Mouse (Mus musculus): ENCODE measurements around the gene Lsm7. TPM values are rescaled to one million over a fixed set of nuclear protein-coding genes. Genes with fewer than 3 reads are reported as not detected.
"Not testable (repeated sequence)": the region's sequence is repeated elsewhere in the genome, so short reads cannot be mapped to it uniquely, and the experiment has no call there.

Lsm7 gene
- total RNA-seq, 2 experiments from 2014 or later = 210 to 439 TPM

DNA sequence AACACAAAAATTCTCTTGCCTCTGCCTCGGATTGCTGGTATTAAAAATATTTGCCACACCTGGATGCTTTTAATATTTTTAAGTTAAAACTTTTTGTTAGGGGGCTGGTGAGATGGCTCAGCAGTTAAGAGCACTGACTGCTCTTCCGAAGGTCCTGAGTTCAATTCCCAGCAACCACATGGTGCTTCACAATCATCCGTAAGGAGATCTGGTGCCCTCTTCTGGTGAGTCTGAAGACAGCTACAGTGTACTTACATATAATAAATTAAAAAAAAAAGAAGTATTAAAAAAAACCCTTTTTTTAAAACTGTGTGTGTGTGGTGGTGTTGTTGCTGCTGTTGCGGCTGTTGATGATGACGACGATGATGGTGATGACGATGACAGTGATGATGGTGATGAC lies 37.1 kb downstream of the Lsm7 start:
- ATAC-seq (replicated peaks; ENCODE audit: poor library complexity, severe bottlenecking) = not testable (repeated sequence)

DNA sequence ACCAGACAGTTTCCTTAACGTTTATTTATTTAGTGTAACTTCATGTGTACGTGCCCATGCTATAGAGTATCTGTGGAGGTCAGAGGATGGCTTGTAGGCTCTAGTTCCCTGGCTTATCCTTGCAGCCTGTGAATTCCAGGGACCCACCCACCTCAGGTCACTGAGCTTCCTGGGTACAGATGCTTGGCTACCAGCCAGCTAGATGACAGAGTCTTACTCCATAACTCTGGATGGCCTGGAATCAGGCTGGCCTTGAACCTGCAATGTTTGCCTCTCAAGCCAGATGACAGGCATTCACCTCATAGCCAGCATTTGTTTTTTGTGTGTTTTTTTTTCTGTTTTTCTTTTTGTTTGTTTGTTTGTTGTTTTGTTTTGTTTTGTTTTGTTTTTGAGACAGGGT lies 37.8 kb downstream of the Lsm7 start:
- ATAC-seq (replicated peaks; ENCODE audit: poor library complexity, severe bottlenecking) = no peak

DNA sequence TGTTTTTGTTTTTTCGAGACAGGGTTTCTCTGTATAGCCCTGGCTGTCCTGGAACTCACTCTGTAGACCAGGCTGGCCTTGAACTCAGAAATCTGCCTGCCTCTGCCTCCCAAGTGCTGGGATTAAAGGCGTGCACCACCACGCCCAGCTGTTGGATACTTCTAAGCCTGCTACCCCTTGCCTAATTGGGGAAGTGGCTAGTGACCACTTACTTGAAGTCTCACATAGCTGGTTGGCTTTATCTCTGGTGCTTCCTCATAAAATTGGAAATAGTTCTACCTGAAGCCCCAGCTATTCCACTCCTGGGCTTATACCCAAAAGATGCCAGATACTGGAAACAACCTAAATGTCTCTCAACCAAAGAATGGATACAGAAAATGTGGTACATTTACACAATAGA lies 38.7 kb downstream of the Lsm7 start:
- ATAC-seq (replicated peaks; ENCODE audit: poor library complexity, severe bottlenecking) = peak; percentile 82

DNA sequence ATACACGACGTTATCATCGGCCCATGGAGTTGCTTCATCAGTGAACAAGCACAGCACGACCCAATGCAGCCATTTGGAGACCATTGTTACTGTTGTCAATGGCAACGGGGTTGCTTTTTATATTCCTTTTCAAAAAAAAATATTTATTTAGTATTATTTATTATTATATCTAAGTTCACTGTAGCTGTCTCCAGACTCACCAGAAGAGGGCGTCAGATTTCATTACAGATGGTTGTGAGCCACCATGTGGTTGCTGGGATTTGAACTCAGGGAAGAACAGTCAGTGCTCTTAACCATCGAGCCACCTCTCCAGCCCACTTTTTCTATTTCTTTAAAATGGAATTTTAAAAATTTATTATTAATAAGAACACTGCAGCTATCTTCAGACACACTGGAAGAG lies 40.2 kb downstream of the Lsm7 start:
- no peak for ATAC-seq (replicated peaks; ENCODE audit: poor library complexity, severe bottlenecking)

DNA sequence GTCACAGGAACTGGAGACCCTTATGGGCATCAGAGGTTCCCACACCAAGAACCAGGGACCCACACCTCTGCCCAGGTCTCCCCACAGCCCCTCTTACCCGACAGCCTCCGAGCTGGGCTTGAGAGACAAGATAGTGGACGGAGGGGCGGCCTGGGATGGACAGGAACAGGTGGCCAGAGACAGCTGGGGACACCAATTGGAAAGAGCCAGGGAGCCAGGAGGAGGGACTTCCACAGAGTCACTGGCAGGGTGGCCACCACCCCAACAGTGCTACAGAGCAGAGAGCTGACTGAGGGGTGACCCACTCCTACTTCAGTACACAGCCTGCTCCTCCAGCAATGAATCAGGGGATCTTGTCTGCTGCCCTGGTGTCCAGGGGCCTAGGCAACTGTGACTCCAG lies 41.6 kb downstream of the Lsm7 start, which contains the start of gene Jsrp1:
Gene Jsrp1, minus strand, starts transcription at position 133 of the 400 bp plus-strand sequence.
- ATAC-seq (replicated peaks; ENCODE audit: poor library complexity, severe bottlenecking) = no peak

DNA sequence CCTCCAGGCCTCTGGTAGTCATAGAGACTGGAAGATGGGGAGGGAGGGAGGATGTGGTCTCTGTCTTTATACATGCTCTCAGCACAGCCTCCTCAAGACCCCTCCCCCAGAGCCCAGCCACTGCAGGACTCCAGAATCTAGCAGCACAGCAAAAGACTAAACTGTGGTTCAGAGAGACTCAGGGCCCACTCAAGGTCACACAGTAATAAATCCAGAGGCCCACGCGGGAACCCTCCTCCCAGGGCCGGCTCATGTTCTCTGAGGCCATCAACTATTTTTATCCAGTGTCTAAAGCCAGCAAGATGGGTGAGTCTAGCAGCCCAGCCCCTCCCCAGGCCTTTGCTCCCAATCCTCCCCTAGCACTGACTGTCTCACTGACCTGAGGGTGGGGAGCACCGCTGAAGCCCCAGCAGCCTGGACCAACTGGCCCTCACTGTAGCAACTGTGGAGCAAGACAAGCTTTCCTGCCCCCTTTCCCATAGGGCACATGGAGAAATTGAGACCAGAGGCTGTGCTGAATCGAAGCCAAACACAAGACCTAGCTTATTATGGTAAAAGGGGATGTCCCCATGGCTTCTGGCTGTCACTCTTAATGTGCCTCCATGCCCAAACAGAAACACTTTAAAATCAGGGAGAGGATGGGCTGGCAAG lies 42.5 kb downstream of the Lsm7 start:
- ATAC-seq (replicated peaks; ENCODE audit: poor library complexity, severe bottlenecking) = no peak

DNA sequence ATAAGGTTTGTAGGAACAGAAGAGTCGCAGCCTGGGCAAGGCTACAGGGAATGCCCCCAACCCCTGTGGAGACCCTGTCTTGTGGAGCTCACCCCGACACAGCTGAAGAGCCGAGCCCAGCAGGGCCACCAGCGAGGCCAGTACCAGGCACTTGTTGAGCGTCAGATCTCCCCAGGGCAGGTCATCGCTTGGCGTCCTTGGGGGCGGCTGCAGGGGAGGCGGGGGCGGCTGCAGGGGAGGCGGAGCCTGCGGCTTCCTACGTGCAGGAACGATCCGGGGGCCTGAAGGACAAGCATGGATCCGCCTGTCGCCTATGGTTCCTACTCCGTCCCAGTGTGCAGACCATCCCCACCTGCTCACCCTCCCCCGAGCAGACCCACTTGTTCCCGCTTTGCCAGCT lies 44.9 kb downstream of the Lsm7 start:
- no peak for ATAC-seq (replicated peaks; ENCODE audit: poor library complexity, severe bottlenecking)

DNA sequence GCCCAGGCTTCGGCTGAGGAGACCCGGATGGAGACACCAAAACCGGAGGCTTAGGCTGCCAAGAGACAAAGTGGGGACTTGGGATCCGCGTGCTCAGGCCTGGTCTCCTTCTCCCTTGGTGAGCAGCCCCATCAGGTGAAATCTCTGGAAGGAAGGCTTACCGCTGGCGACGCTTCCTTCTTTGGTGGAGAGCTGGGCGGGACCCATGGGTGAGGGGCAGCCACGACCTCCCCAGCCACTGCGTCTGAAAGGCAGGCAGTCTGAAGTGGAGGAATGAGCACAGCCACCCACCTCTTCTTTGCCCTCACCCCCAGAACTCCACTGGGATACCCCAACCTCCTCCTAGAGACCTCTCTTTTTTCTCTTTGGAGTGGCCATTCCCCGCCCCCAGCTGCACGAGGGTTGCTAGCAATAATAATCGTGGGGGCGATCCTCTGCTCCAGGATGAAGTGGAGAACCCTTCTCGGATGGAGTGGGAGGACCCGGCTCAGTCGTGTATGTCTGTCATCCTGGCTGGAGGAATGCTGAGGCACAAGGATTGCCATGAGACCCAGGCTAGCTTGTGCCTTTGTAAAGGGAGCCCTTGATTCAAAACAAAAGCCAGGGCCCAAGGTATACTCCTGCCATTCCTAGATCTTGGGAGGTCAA lies 45.9 kb downstream of the Lsm7 start:
- ATAC-seq (replicated peaks; ENCODE audit: poor library complexity, severe bottlenecking) = no peak

DNA sequence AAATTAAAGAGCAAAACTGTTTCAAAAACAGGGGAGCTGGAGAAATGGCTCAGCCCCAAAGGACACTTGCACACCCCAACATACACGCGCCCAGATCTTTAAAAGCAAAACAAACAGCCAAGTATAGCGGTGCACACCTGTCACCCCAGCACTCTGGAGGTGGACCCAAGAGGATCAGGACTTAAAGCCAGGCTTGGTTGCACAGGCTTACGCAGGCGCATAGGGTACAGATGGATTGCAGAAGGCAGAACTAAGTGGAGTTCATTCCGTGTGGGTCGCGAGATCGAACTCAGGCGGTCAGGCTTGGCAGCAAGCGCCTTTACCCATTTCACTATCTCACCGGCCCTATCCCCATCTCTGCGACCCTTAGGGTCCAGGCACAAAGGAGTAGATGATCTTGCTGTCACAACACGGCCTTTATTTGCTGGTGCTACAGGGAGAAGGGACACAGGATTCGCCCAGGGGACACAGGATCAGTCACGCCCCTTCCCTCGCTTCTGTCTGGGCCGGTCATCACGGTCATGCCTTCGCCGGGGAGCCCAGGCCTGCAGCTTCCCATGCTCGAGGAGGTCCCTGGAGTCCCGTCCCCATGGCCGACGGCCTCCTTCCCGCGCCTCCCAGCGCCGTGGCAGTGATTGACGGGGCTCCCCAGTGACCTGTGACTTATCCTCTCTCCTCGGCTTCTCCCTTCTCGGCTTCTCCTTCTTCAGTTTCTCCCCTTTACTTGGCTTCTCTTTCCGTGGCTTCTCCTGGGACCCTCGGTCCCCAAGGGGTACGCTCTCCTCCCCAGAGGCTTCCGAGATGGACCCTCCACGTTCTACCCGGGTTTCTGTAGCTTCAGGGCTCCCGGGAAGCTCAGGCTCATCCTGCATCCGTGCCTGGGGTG lies 46.7 kb downstream of the Lsm7 start:
- no peak for ATAC-seq (replicated peaks; ENCODE audit: poor library complexity, severe bottlenecking)

DNA sequence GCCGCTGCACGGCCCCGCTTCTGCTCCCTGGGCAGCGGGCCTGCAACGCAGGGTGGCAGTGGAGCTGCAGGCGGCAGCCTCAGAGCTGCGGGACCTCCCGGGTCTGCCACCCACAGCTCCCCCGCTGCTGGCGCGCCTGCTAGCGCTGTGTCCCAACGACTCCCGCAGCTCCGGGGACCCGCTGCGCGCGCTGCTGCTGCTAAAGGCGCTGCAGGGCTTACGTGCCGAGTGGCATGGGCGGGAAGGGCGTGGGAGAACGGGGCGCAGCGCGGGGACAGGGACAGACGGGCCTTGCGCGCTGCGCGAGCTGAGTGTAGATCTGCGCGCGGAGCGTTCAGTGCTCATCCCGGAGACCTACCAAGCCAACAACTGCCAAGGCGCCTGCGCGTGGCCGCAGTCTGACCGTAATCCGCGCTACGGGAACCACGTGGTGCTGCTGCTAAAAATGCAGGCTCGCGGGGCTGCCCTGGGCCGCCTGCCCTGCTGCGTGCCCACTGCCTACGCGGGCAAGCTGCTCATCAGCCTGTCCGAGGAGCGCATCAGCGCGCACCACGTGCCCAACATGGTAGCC lies 47.9 kb downstream of the Lsm7 start:
- peak; percentile 52 for ATAC-seq (replicated peaks; ENCODE audit: poor library complexity, severe bottlenecking)

DNA sequence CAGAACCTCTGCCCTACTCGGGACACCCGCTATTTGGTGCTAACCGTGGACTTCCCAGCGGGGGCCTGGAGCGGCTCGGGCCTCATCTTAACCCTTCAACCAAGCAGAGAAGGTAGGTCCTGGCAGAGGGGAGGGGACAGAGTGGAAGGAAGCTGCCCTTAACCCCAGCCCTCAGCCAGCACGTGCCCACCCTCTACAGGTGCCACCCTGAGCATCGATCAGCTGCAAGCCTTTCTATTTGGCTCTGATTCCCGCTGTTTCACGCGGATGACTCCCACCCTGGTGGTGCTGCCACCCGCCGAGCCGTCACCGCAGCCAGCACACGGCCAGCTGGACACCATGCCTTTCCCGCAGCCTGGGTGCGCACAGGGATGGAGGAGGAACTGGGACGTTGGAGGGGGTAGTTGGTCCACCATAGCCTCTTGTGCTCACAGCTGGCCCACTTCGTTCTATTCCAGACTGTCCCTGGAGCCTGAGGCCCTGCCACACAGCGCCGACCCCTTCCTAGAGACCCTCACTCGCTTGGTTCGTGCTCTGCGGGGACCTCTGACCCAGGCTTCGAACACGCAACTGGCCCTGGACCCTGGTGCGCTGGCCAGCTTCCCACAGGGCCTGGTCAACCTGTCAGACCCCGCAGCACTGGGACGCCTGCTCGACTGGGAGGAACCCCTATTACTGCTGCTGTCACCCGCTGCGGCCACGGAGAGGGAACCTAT lies 48.5 kb downstream of the Lsm7 start:
- peak; percentile 12; the same call in 1 of the 2 replicates for ATAC-seq (replicated peaks; ENCODE audit: poor library complexity, severe bottlenecking)

DNA sequence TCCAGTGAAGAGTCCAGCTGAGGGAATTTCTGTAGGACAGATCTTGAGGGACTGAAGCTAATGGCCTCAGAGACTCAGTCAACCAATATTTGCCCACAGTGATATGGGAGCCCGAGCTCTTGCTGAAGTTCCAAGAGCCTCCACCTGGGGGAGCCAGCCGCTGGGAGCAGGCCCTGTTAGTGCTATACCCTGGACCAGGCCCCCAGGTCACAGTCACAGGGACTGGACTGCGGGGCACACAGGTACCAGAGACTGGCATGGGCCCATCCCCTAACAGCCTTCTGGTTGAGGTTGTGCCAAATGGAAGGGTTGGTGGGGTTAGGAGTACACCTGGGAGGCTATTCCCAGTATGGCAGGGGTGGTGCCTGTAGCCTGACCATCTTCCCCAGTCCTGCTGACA lies 49.1 kb downstream of the Lsm7 start:
- ATAC-seq (replicated peaks; ENCODE audit: poor library complexity, severe bottlenecking) = peak; percentile 58

DNA sequence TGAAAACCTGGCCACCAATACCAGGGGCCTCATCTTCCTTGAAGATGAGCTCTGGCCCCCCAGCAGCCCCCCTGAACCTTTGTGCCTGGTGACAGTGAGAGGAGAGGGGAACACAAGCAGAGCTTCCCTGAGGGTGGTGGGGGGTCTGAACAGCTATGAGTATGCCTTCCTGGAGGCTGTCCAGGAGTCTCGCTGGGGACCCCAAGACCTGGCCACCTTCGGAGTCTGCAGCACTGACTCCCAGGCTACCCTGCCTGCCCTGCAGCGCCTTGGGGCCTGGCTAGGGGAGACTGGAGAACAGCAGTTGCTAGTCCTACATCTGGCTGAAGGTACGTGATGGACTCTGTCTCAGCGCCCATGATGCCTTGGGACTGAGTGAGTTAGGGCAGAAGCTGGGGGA lies 49.7 kb downstream of the Lsm7 start:
- ATAC-seq (replicated peaks; ENCODE audit: poor library complexity, severe bottlenecking) = no peak

DNA sequence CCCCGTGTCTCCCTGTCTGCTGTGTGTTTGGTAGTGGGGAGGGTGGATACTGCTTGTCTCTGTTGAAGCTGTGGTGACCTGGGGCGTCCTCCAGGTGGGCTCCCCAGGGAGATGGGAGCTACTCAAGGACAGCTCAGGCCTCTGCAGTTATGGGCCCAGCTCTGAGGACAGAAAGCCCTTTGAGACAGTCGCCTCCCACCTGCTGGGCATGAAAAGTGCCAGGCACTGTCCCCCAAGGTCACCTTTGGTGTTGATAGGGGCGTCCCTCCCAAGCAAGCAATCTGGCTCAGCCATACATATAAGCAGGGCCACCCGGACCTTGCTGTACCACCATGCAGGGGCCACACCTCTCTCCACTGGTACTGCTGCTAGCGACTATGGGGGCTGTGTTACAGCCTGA lies 50.1 kb downstream of the Lsm7 start, which contains the start of gene Amh:
Gene Amh, plus strand, starts transcription at position 328 of the 400 bp plus-strand sequence.
- ATAC-seq (replicated peaks; ENCODE audit: poor library complexity, severe bottlenecking) = no peak

DNA sequence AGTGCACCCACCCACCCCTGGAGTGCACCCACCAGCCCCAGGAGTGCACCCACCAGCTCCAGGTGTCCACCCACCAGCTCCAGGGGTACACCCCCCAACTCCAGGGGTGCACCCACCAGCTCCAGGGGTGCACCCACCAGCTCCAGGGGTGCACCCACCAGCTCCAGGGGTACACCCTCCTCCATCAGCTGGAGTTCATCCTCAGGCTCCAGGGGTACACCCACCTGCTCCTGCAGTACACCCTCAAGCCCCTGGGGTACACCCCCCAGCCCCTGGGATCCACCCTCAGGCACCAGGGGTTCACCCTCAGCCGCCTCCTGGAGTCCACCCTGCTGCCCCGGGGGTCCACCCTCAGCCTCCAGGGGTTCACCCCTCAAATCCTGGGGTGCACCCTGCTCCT lies 50.7 kb downstream of the Lsm7 start:
- ATAC-seq (replicated peaks; ENCODE audit: poor library complexity, severe bottlenecking) = no peak

DNA sequence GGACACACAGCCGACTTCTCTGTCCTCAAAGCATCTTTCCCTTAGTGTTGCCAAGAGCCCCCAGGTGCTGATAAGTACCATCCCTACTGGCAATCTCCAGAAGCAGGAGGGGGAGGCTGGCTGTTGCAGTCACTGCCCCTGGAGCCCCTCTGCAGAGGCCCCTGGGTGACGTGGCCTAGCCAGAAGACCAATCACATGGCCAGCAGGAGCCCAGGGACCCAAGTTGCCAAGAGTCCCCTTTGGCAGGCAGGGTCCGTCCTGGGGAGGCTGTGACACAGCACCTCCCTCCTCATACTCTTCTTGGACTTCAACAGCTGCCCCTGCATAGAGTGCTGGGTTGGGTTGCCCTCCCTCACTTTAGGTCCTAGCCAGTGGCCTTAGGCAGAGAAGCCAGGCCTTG lies 52.0 kb downstream of the Lsm7 start:
- ATAC-seq (replicated peaks; ENCODE audit: poor library complexity, severe bottlenecking) = no peak
